Mouse (Mus musculus) forebrain, embryonic 11.5 days (tissue): ENCODE data around the gene Ncf1. TPM values are rescaled to one million over a fixed set of nuclear protein-coding genes. Genes with fewer than 3 reads are reported as not detected.

Experiments used
- ATAC-seq: fragments of 200-750 bp; cut with Nextera tagmentation; replicated peaks from 2 replicates; pipeline ENCODE4 v1.8.0; 2017; ENCODE audit warnings: moderate TSS enrichment; ENCODE audit not compliant: low FRiP score
- DNase-seq: peaks from one replicate; pipeline ENCODE4 v3.0.0-alpha.2; 2017; ENCODE audit warnings: low spot score
- H3K27ac ChIP-seq: fragments of 300-500 bp; sonication (generic); 2 replicates; pipeline ENCODE4 v1.5.1; 2014; ENCODE audit warnings: low read depth, low read length
- H3K27me3 ChIP-seq: fragments of 300-500 bp; sonication (generic); 2 replicates; pipeline ENCODE4 v1.6.1; 2014; ENCODE audit warnings: mild to moderate bottlenecking, low read length, mixed read lengths; ENCODE audit not compliant: control insufficient read depth, insufficient read depth
- H3K36me3 ChIP-seq: fragments of 300-500 bp; sonication (generic); 2 replicates; pipeline ENCODE4 v1.6.1; 2014; ENCODE audit warnings: mild to moderate bottlenecking, low read length, moderate library complexity, mixed read lengths; ENCODE audit not compliant: control insufficient read depth, insufficient read depth
- H3K4me1 ChIP-seq: fragments of 300-500 bp; sonication (generic); replicated peaks from 2 replicates; pipeline ENCODE4 v1.6.1; 2014; ENCODE audit warnings: low read length, mixed read lengths; ENCODE audit not compliant: control insufficient read depth, insufficient read depth
- H3K4me2 ChIP-seq: fragments of 300-500 bp; sonication (generic); 2 replicates; pipeline ENCODE4 v1.6.1; 2014; ENCODE audit warnings: low read depth, mild to moderate bottlenecking, low read length, moderate library complexity, mixed read lengths; ENCODE audit not compliant: severe bottlenecking
- H3K4me3 ChIP-seq: fragments of 300-500 bp; sonication (generic); 2 replicates; pipeline ENCODE4 v1.5.1; 2014; ENCODE audit warnings: low read depth, low read length
- H3K9ac ChIP-seq: fragments of 300-500 bp; sonication (generic); 2 replicates; pipeline ENCODE4 v1.6.1; 2014; ENCODE audit warnings: low read length
- H3K9me3 ChIP-seq: fragments of 300-500 bp; sonication (generic); 2 replicates; pipeline ENCODE4 v1.6.1; 2016; ENCODE audit warnings: low read length, mixed read lengths; ENCODE audit not compliant: control insufficient read depth
- WGBS: fragments of 180-500 bp; shearing (Covaris S2); extraction: QIAGEN DNeasy Blood & Tissue Kit; methylation state at CpG from one replicate; pipeline ENCODE4 v1.1.7; 2014; 5-methylcytosine and 5-hydroxymethylcytosine counted together
- polyA plus RNA-seq: library from polyadenylated mRNA; unstranded; fragments of >200 nt; fragmentation: Nextera tagmentation; extraction: Ambion mirVana; gene quantifications from 2 replicates; pipeline ENCODE4 v1.2.1, GENCODE M21; 2014

Gene Ncf1
- polyA plus RNA-seq, 1 experiment from 2014 or later = 1.3 TPM

DNA sequence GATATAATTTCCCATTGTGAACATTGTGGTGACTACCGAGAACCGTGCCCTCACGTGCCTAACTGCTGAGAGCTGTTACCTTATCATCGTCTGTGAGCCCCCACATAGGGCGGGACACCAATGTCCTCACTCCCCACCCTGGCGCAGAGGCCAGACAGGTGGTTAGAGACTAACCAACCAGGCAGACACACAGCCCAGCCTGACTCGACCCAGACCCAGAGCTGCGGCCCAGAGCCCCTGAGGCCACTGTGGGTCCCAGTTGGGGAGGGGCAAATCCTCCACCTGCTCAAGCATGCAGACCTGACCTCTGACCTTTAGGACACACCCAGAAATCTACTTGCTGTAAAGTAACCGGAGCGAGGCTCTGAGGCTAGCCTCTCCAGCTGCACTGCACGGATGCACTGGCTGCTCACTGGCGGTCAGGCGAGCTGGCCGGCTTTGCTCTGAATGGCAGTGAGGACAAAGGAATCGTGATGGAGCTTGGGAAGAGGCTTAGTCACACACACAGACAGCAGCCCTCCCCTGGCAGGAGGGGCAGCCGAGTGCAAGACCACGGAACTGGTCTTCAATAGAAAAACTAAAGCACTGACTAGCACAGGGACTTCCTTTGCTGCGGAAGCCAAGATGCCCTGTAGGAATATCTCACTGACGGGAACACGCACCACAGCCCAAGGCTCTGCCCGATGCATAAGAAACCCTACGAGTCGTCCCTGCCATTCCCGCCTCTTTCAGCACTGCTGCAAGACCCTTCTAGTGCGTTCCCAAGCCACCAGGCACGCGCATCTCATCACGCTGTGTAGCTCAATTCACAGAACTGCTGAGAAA, 8.7 kb upstream of the Ncf1 start:
- Histone ChIP-seq H3K27me3 (no peaks in the 10 kb centered on the region), H3K27ac (peak overlapping the region; percentile 76), H3K9me3 (no peaks in the 10 kb centered on the region), H3K4me1 (peaks cover 17% of the 10 kb centered on the region), H3K4me3 (no peak overlapping the region), H3K4me2 (no peak overlapping the region), H3K36me3 (peaks cover 34% of the 10 kb centered on the region), H3K9ac (peak overlapping the region; percentile 39)
- WGBS = 51% methylated on average over 28 of the region's 28 CpGs
- peak; percentile 88 for ATAC-seq
- DNase-seq = peak; percentile 84

- H3K27ac ChIP-seq = no peak overlapping the region
- H3K9ac ChIP-seq = no peak overlapping the region; the same call in 1 of the 2 replicates
- WGBS = 95% methylated on average over 11 of the region's 11 CpGs
- H3K4me3 ChIP-seq = no peak overlapping the region
- no peak for ATAC-seq
- H3K9me3 ChIP-seq = no peaks in the 10 kb centered on the region
- no peaks in the 10 kb centered on the region for H3K27me3 ChIP-seq
- DNase-seq = no peak
- peaks cover 17% of the 10 kb centered on the region for H3K4me1 ChIP-seq
- no peak overlapping the region for H3K4me2 ChIP-seq
- peaks cover 29% of the 10 kb centered on the region for H3K36me3 ChIP-seq
These were observed 8.1 kb upstream of the Ncf1 start for GRCm38 (mm10) chr5:134237508-134237907.

DNA sequence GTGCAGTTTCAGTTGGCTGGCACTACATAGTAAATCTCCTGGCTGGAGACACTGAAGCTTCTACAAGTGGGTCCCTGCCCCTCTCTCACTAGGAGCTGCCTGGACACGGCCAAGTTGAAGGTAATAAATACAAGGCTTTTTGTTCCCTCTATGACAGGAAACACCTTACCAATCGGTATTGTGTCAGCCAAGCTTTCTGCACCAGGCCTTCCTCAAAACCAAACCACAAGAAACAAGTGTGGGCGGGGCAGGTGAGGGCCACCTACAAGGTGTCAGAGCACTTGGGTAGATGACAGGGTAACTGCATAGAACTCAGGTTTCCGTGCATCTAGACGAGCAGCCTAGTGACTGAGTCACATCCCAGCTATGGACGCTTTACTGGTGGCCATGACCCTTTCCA, 7.4 kb upstream of the Ncf1 start:
- DNase-seq = no peak
- Histone ChIP-seq H3K27ac (no peak overlapping the region), H3K4me2 (no peak overlapping the region), H3K36me3 (peaks cover 29% of the 10 kb centered on the region), H3K9ac (no peak overlapping the region), H3K4me3 (no peak overlapping the region), H3K4me1 (peaks cover 17% of the 10 kb centered on the region), H3K9me3 (no peaks in the 10 kb centered on the region), H3K27me3 (no peaks in the 10 kb centered on the region)
- WGBS = 96% methylated on average over 6 of the region's 6 CpGs
- no peak for ATAC-seq

DNA sequence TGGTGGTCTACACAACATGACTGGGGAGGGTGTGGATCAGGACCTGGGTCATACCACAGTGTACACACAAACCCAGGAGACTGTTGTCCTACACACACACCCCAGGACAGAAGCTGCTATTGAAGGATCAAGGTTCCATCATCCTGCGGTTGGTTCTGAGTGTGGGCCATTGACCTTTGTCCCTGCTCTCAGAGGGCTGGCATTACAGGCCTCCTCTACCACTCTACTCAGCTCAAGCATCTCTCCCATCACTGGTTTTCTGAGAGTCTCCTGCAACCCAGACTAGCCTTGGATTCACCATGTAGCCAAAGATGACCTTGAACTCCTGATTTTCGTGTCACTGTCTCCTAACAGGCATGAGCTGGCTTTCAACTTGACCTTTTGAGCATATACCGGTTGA, 6.8 kb upstream of the Ncf1 start:
- H3K4me3 ChIP-seq = no peak overlapping the region
- no peaks in the 10 kb centered on the region for H3K27me3 ChIP-seq
- peaks cover 25% of the 10 kb centered on the region for H3K36me3 ChIP-seq
- DNase-seq (no peak), ATAC-seq (no peak)
- no peak overlapping the region for H3K4me2 ChIP-seq
- WGBS = 95% methylated on average over 3 of the region's 3 CpGs
- H3K4me1 ChIP-seq = peaks cover 17% of the 10 kb centered on the region
- no peak overlapping the region for H3K9ac ChIP-seq
- no peak overlapping the region for H3K27ac ChIP-seq
- no peaks in the 10 kb centered on the region for H3K9me3 ChIP-seq

GRCm38 (mm10) chr5:134235111-134235510, 5.7 kb upstream of the Ncf1 start:
- no peak for ATAC-seq
- DNase-seq = no peak
- no peak overlapping the region for H3K9ac ChIP-seq
- peaks cover 17% of the 10 kb centered on the region for H3K4me1 ChIP-seq
- no peak overlapping the region for H3K4me2 ChIP-seq
- peaks cover 16% of the 10 kb centered on the region for H3K36me3 ChIP-seq
- no peak overlapping the region for H3K27ac ChIP-seq
- no peak overlapping the region for H3K4me3 ChIP-seq
- no peaks in the 10 kb centered on the region for H3K27me3 ChIP-seq
- H3K9me3 ChIP-seq = no peaks in the 10 kb centered on the region
- WGBS = 47% methylated on average over 6 of the region's 6 CpGs

DNA sequence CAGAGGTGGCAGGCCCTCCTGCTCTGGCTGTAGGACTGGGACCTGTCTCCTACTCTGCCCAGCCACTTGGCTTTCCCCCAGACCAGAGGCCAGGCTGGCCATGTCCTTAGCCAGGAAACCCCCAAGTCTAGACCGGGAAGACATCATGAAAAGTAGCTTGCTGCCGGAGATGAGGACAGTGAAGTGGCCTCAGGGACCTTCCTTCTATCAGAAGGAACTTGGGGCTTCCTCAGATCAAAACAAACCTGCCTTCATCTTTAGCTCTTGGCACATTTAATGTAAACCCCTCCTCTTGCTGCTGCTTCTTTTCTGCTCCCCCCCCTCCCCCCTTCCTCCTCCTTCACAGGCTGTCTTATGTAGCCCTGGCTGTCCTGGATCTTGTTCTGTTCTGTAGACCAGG, 4.8 kb upstream of the Ncf1 start:
- Histone ChIP-seq H3K4me1 (peaks cover 15% of the 10 kb centered on the region), H3K9me3 (no peaks in the 10 kb centered on the region), H3K27me3 (no peaks in the 10 kb centered on the region), H3K4me3 (no peak overlapping the region), H3K4me2 (no peak overlapping the region), H3K9ac (no peak overlapping the region), H3K36me3 (peaks cover 13% of the 10 kb centered on the region), H3K27ac (no peak overlapping the region)
- no peak for ATAC-seq
- no peak for DNase-seq
- 61% methylated on average over 2 of the region's 2 CpGs for WGBS

GRCm38 (mm10) chr5:134233244-134233651, 3.8 kb upstream of the Ncf1 start:
- no peak overlapping the region for H3K27ac ChIP-seq
- 85% methylated on average over 7 of the region's 7 CpGs for WGBS

DNA sequence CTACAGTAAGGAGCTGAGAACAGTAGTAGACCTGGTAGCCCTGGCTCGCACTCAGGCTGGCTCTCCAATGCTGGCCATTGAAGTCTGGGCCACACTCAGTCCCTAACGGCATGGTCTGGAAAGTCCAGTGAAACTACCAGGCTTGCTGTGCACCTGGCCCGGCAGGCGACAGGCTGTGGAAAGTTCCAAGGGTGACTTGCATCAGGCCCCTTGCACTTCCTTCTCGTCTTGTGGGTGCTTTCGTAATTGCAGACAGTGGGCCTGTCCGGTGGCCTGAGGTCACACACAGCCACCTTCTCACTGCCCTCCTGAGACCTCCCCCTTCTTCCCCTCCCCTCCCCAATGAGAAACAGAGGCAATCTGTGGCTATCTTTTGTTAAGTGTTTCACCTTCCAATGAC, 3.1 kb upstream of the Ncf1 start:
- 61% methylated on average over 7 of the region's 7 CpGs for WGBS

More at GRCm38 (mm10) chr5:134233244-134233651, 3.8 kb upstream of the Ncf1 start:
- ATAC-seq = no peak
- Histone ChIP-seq H3K4me1 (peaks cover 7% of the 10 kb centered on the region), H3K9me3 (no peaks in the 10 kb centered on the region), H3K4me3 (no peak overlapping the region), H3K27me3 (no peaks in the 10 kb centered on the region), H3K4me2 (no peak overlapping the region), H3K9ac (no peak overlapping the region), H3K36me3 (peaks cover 13% of the 10 kb centered on the region)
- no peak for DNase-seq

DNA sequence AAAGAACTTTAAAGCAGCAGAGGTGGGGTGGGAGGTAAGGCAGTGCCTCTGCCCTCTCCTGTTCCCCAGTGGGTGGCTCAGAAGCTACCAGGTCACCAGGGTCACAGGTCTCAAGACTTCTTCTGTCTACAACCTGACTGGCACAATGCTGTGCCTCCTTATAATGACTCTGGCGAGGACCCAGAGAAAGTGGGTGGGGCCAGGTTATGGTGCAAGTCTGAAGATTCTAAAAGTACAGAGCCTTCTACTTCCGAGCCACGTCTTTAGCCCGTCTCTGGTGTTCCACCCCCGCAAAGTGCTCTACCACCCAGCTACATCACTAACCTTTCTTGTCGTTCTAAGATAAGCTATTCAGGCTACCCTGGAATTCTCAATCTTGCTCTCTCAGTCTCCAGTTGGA, 2.7 kb upstream of the Ncf1 start:
- WGBS = 79% methylated on average over 6 of the region's 6 CpGs
- ATAC-seq = 0 out of 2 replicates have a peak, but pooled peaks have one; percentile 8
- no peaks in the 10 kb centered on the region for H3K27me3 ChIP-seq
- no peaks in the 10 kb centered on the region for H3K9me3 ChIP-seq
- peaks cover 7% of the 10 kb centered on the region for H3K36me3 ChIP-seq
- no peak overlapping the region for H3K27ac ChIP-seq
- H3K4me1 ChIP-seq = 0 out of 2 replicates have a peak, but pooled peaks cover 2% of the 10 kb centered on the region
- no peak overlapping the region for H3K9ac ChIP-seq
- no peak overlapping the region for H3K4me2 ChIP-seq
- DNase-seq = no peak
- H3K4me3 ChIP-seq = no peak overlapping the region

More for the DNA sequence above, 3.1 kb upstream of the Ncf1 start:
- H3K9me3 ChIP-seq = no peaks in the 10 kb centered on the region
- H3K9ac ChIP-seq = no peak overlapping the region
- H3K36me3 ChIP-seq = peaks cover 11% of the 10 kb centered on the region
- no peak overlapping the region for H3K27ac ChIP-seq
- H3K4me3 ChIP-seq = no peak overlapping the region
- no peak overlapping the region for H3K4me2 ChIP-seq
- ATAC-seq (0 out of 2 replicates have a peak, but pooled peaks have one; percentile 22), DNase-seq (no peak)
- no peaks in the 10 kb centered on the region for H3K27me3 ChIP-seq
- 0 out of 2 replicates have a peak, but pooled peaks cover 2% of the 10 kb centered on the region for H3K4me1 ChIP-seq
